Mouse (Mus musculus) kidney, embryonic 16.5 days (tissue): Measurements from ENCODE around the gene Gm1604a. TPM values are rescaled to one million over a fixed set of nuclear protein-coding genes. Genes with fewer than 3 reads are reported as not detected.
"Not testable (repeated sequence)": the region's sequence is repeated elsewhere in the genome, so short reads cannot be mapped to it uniquely, and the experiment has no call there.

Source experiments
- ATAC-seq: fragments of 200-750 bp; cut with Nextera tagmentation; 2 replicates; pipeline ENCODE4 v1.8.0; 2017; ENCODE audit warnings: moderate TSS enrichment; ENCODE audit not compliant: low FRiP score, low TSS enrichment
- H3K27ac ChIP-seq: fragments of 300-500 bp; sonication (generic); 2 replicates; pipeline ENCODE4 v1.5.1; 2014; ENCODE audit warnings: low read length
- H3K27me3 ChIP-seq: fragments of 300-500 bp; sonication (generic); 2 replicates; pipeline ENCODE4 v1.6.1; 2014; ENCODE audit warnings: low read length, control low read depth, mixed read lengths; ENCODE audit not compliant: insufficient read depth
- H3K36me3 ChIP-seq: fragments of 300-500 bp; sonication (generic); 2 replicates; pipeline ENCODE4 v1.6.1; 2014; ENCODE audit warnings: low read length, control low read depth, mixed read lengths; ENCODE audit not compliant: insufficient read depth
- H3K4me1 ChIP-seq: fragments of 300-500 bp; sonication (generic); 2 replicates; pipeline ENCODE4 v1.6.1; 2014; ENCODE audit warnings: low read length, control low read depth, mixed read lengths; ENCODE audit not compliant: insufficient read depth
- H3K4me2 ChIP-seq: fragments of 300-500 bp; sonication (generic); replicated peaks from 2 replicates; pipeline ENCODE4 v1.6.1; 2014; ENCODE audit warnings: low read depth, low read length
- H3K4me3 ChIP-seq: fragments of 300-500 bp; sonication (generic); 2 replicates; pipeline ENCODE4 v1.5.1; 2014; ENCODE audit warnings: mild to moderate bottlenecking, low read length
- H3K9ac ChIP-seq: fragments of 300-500 bp; sonication (generic); replicated peaks from 2 replicates; pipeline ENCODE4 v1.6.1; 2014; ENCODE audit warnings: low read length
- H3K9me3 ChIP-seq: fragments of 300-500 bp; sonication (generic); 2 replicates; pipeline ENCODE4 v1.6.1; 2016; ENCODE audit warnings: low read length, control low read depth
- WGBS: fragments of 180-500 bp; shearing (Covaris S2); extraction: QIAGEN DNeasy Blood & Tissue Kit; methylation state at CpG from one replicate; pipeline ENCODE4 v1.1.7; 2014; 5-methylcytosine and 5-hydroxymethylcytosine counted together
- polyA plus RNA-seq: library from polyadenylated mRNA; unstranded; fragments of >200 nt; fragmentation: Nextera tagmentation; extraction: Ambion mirVana; gene quantifications from 2 replicates; pipeline ENCODE4 v1.2.1, GENCODE M21; 2015

Gm1604a gene
- polyA plus RNA-seq = 0.33 TPM in 1 of 2 replicates, not detected in the other

- H3K9ac ChIP-seq, H3K27ac ChIP-seq, H3K9me3 ChIP-seq, H3K4me2 ChIP-seq, H3K4me1 ChIP-seq, H3K27me3 ChIP-seq, H3K36me3 ChIP-seq, H3K4me3 ChIP-seq: not testable (repeated sequence)
- peak; percentile 46; the same call in 1 of the 2 replicates for ATAC-seq
- WGBS = 21% methylated on average over 6 of the region's 14 CpGs
Observed at GRCm38 (mm10) chr17:7025257-7025656, at the start of gene Gm1604a. Gm1604a (plus strand) TSS chr17:7025568.

GRCm38 (mm10) chr17:6978287-6979248 is 46.8 kb upstream of the Gm1604a start, which contains the start of gene Gm49721:
Gm49721 (plus strand) TSS chr17:6978904.
- H3K36me3 ChIP-seq, H3K9me3 ChIP-seq, H3K27me3 ChIP-seq, H3K4me1 ChIP-seq: not testable (repeated sequence)
- Histone ChIP-seq H3K27ac (0 out of 2 replicates have a peak within 1 kb of the TSS, but pooled peaks have one; percentile 53), H3K9ac (peak within 1 kb of the TSS; percentile 72), H3K4me2 (peak within 1 kb of the TSS; percentile 51), H3K4me3 (peak within 1 kb of the TSS; percentile 55)
- peak; percentile 98 for ATAC-seq
- WGBS = 1% methylated on average over 31 of the region's 68 CpGs

GRCm38 (mm10) chr17:6979380-6979779 is 46.0 kb upstream of the Gm1604a start:
- Histone ChIP-seq H3K4me2 (peak overlapping the region; percentile 51), H3K4me3 (peak overlapping the region; percentile 55), H3K9ac (peak overlapping the region; percentile 72)
- not testable (repeated sequence) for H3K27me3 ChIP-seq, H3K9me3 ChIP-seq, H3K4me1 ChIP-seq, H3K36me3 ChIP-seq, H3K27ac ChIP-seq
- ATAC-seq = peak; percentile 13; the same call in 1 of the 2 replicates
- 11% methylated on average over 4 of the region's 5 CpGs for WGBS

- H3K27ac ChIP-seq, H3K4me3 ChIP-seq, H3K9ac ChIP-seq, H3K9me3 ChIP-seq, H3K36me3 ChIP-seq, H3K27me3 ChIP-seq, H3K4me1 ChIP-seq, ATAC-seq: not testable (repeated sequence)
- 80% methylated on average over 5 of the region's 8 CpGs for WGBS
- peak overlapping the region; percentile 51; the same call in 1 of the 2 replicates for H3K4me2 ChIP-seq
Observed at GRCm38 (mm10) chr17:6980144-6980543, 45.2 kb upstream of the Gm1604a start.

GRCm38 (mm10) chr17:6986118-6986517 is 39.2 kb upstream of the Gm1604a start:
- H3K9me3 ChIP-seq, H3K27me3 ChIP-seq, H3K4me1 ChIP-seq, H3K27ac ChIP-seq, H3K4me2 ChIP-seq, H3K36me3 ChIP-seq, ATAC-seq, H3K9ac ChIP-seq, H3K4me3 ChIP-seq: not testable (repeated sequence)
- 89% methylated on average over 1 of the region's 1 CpGs for WGBS

- not testable (repeated sequence) for H3K4me1 ChIP-seq, H3K4me2 ChIP-seq, H3K27me3 ChIP-seq, H3K9me3 ChIP-seq, H3K4me3 ChIP-seq, H3K27ac ChIP-seq, H3K9ac ChIP-seq, ATAC-seq, H3K36me3 ChIP-seq
- no CpG with 5 or more reads among the region's 6 CpGs for WGBS
Observed at GRCm38 (mm10) chr17:6995504-6995903, 29.9 kb upstream of the Gm1604a start.

- not testable (repeated sequence) for H3K4me2 ChIP-seq, H3K9ac ChIP-seq, ATAC-seq, H3K9me3 ChIP-seq, H3K4me1 ChIP-seq, H3K4me3 ChIP-seq, H3K27me3 ChIP-seq, H3K27ac ChIP-seq, H3K36me3 ChIP-seq
- WGBS = 84% methylated on average over 8 of the region's 8 CpGs
Observed at GRCm38 (mm10) chr17:6996826-6997225, 28.5 kb upstream of the Gm1604a start.

- H3K36me3 ChIP-seq, ATAC-seq, H3K4me1 ChIP-seq, H3K27ac ChIP-seq, H3K4me3 ChIP-seq, H3K27me3 ChIP-seq, H3K4me2 ChIP-seq, H3K9ac ChIP-seq, H3K9me3 ChIP-seq: not testable (repeated sequence)
- WGBS = 83% methylated on average over 1 of the region's 7 CpGs
Observed at GRCm38 (mm10) chr17:6997778-6998490, 27.4 kb upstream of the Gm1604a start.

GRCm38 (mm10) chr17:7001790-7002585 is 23.4 kb upstream of the Gm1604a start:
- not testable (repeated sequence) for H3K9ac ChIP-seq, H3K4me2 ChIP-seq, H3K27me3 ChIP-seq, H3K4me1 ChIP-seq, H3K9me3 ChIP-seq, H3K27ac ChIP-seq, H3K36me3 ChIP-seq, ATAC-seq, H3K4me3 ChIP-seq
- WGBS = 62% methylated on average over 7 of the region's 12 CpGs
